Mouse (Mus musculus) T-helper 17 cell (primary cell): ENCODE data around the gene Dhx35.

Experiments
- in situ Hi-C, 2 experiments: fragments of 300-600 bp; cut with MboI, MseI; formaldehyde crosslinking; loops; 1 replicate in 1 of 2; 2 replicates in 1 of 2; pipeline ENCODE4 v1.15.1; 2025; ENCODE audit warnings: high pct_unique_total_duplicates in 2 of 2

Dhx35 gene

DNA sequence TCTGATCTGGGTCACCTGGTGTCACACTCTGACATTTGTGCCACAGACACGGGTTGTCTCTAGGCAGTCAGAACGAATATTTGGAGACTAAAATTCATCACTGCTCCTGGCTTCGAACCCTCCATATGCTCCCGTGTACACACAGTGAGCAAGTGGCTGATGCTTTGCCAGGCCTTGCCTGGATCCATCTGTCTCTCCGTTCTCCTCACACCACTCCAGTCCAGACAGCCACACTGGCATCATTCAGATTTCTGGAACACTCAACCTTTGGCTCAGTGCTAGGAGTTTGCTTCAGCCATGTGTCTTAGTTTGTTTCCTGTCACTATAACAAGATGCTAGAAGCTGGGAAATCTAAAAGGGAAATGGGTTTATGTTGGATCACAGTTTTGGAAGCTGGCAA is 93.9 kb downstream of the Dhx35 start:
- in situ Hi-C loops = no loop called here

DNA sequence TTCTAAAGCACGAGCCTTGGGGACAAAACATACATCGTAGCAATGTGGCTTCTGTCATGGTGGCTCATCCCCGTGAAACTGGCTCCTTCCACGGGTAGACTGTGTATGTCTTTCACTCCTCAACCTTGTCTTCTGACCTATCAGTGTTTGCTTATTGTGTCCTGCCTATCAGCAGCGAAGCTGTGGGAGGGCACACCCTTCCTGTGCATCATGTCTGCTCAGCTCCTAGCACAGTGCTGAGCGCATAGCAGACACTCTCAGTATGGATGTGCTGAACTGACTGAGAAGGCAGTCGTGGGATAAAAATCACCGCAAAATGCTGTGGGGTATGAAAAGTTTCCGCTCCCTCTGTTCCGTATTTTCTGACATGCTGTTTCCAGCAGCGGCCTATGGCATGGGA is 94.6 kb downstream of the Dhx35 start:
- in situ Hi-C loops = no loop called here

DNA sequence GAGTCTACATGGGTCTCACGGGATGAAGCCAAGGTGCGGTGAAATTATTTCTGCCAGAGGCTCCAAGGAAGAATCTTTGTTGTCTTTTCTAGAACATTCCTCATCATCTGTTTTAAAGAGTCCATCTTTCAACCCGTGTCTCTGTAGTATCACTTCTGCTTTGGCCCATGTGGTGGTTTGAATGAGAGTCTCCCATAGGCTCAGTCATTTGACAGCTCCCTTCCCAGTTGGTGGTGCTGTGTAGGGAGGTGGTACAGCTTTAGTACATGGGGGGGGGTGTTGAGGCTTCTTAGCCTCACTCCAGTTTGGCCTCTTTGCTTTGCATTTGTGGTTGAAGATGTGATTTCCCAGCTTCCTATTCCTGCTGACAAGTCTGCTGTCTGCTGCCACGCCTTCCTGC is 96.7 kb downstream of the Dhx35 start:
- in situ Hi-C loops = no loop called here

DNA sequence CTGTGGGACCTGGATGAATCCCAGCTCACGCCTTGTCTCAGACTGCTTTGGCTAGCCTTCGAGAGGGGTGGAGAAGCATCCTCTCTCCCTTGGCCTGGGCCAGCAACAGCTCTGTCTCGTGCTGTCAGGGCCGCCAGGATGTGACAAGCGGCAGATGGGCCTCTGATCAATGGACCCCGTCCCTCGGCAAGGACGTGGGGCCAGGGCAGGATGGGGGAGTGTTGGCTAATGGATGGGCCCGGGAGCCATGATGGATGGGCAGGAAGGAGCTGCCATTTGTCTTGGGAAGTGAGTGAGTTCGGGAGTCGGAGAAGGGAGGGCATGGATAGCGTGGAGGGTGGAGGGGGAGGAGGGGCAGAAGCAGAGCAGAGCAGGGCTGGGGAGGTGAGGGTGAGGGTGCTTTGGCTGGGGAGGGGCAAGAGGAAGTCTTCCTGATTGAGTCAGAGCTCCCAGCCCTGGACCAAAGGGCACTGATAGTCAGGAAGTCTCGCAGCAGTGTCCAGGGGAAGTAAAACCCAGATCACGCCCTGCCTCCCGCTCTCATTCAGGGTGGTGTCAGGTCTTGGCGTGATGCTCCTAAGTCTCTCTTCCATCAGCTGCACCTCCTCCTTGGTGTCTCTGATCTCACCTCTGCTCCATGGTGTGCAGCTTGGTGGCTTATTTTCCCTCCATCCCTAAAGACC is 98.7 kb downstream of the Dhx35 start:
- in situ Hi-C loops = no loop called here

DNA sequence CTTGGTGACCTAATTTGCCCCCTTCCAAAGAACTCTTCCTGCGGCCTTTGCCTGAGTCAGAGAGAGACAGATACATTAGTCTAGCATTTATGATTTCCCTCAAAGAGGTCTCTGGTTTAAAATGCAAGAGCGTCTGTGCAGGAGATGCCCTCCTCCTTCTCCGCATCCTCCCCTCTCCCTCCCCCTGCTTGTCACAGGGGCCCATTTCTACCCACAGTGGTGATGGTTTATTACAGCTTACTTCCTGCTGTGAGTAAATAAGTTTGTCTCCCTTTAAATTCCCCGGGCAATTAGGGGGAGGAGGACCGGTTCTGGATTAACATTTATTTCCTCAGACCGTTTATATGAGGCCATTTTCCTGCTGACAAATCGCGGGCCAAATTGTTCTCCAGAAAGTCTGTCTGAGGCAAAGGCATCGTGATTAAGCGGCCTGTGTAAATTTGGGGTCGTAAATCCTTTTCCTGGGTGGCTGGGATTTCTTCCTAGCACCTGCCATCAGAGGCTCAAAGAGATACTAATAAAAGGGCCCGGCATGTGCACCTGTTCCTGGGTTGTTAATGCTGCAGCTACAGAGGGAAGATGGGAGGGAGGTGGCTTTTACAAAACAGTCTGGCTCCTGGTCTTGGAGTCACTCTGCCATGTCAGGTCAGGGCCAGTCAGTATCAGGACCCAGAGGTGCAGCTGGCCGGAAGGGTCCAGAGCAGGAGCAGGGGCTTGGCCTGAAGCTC is 104.0 kb downstream of the Dhx35 start:
- in situ Hi-C loops = no loop called here
